Mouse (Mus musculus): ENCODE measurements around the gene Ggcx.
A peak's percentile ranks its signal among the peaks of the same experiment; 100 is the strongest.

Ggcx gene

DNA sequence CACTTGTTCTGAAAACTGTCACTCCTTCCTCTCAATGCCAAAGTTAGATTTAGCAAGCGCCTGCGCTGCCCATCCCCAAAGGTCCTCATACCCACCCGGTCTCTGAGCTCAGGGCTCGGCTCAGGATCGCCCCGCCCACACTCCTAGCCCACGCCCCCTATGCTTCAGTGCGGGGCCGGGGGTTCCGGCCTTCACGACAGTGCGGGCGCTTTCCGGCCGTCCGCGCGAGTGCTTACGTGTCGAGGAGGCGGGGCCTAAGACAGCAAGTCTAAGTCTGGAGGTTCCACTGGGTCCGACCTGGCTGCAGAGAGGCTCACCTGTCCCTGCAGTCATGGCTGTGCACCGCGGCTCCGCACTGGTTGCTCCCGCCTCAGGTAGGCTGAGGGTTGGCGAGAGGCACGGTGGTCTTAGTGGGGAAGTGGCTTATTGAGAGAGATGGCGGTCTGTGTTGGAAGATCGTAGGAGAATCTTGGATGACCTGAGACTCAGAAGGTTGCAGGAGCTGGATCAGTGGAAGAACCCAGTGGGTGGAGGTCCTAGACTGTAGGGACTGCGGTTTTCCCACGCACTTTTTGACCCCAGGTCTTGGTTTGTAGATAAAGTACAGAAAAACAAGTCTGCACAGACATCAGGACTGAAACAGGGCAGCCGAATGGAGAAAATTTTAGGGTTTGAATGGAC, at the start of gene Ggcx:
Gene Ggcx, plus strand, starts transcription at position 233 of the 681 bp plus-strand sequence.
- DNase-seq = peak; percentile 95

DNA sequence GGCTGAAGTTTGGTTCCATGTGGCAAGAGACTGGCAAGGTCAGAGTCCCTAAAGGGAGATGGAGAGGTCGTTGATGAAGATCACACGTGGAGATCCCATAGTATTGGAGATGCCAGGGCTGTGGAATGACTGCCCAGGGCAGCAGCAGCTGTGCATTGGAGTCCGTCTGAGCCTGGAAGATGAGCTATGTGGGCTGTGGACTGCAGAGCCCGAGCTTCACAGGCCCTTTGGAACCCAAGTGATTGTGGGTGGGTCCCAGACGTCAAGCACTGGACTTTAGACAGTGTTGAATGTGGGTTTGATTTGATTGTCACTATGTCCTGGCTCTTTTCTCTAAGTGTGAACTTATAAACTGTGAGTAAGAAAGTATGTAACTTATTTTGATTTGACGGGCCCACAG, 49.1 kb upstream of the Ggcx start:
- no peak for DNase-seq

DNA sequence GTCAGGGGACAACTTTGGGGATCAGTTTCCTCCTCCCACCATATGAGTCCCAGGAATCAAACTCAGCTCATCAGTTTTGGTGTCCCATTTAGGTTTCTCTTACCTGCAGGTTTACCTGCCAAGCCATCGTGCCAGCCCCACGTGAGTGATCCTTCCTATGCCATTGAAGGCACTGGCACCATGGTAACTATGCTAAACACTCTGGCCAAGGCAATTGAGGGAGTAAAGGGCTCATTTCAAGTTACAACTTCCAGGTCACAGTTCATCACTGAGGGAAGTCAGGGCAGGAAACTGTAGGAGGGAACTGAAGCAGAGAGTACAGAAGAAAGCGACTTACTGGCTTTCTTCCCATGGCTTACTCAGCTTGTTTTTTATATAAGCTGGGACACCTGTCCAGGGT, 47.8 kb upstream of the Ggcx start:
- no peak for DNase-seq

DNA sequence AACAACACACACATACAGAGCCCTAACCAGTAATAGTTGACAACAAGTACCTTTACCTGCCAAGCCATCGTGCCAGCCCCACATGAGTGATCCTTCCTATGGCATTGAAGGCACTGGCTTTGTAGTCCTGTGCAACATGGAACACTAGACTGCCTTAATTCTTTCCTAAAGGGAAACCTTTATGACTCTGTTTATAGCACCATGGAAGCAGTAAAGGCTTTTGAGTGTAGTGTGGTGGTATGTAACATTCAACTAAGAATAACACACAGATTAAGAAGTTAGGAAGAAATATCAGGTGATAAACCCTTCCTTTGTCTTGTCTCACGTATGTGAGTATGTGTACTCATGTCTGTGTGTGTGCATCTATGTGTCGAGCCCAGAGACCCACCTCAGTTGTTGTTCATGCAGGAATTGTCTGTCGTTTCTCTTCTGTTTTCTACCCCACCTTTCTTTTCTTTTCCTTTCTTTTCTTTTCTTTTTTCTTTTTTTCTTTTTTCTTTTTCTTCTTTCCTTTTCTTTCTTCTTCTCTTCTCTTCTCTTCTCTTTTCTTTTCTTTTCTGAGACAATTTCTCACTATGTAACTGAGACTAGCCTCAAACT, 47.2 kb upstream of the Ggcx start, which contains the start of gene Rnf181:
Gene Rnf181, minus strand, starts transcription at position 113 of the 600 bp plus-strand sequence.
- DNase-seq = no peak

DNA sequence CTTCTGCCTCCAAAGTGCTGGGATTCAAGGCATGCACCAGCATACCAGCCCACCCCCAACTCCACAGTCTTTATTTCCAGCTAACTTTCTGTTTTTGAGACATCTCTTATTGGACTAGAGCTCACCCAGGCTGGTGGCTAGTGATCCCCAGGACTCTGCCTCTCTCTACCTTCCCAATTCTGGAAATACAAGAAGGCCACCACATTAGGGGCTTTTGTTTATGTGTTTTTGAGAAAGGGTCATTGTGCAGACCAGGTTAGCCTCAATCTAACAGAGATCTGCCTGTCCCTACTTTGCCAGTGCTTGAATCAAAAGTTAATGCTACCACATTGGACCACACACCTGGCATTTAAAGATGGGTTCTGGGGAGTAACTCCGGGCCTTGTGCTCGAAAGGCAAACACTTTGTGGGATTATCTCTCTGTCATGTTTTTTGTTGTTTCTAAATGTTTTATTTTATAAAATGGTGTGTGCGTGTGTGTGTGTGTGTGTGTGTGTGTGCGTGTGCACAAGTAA, 46.6 kb upstream of the Ggcx start:
- no peak for DNase-seq

DNA sequence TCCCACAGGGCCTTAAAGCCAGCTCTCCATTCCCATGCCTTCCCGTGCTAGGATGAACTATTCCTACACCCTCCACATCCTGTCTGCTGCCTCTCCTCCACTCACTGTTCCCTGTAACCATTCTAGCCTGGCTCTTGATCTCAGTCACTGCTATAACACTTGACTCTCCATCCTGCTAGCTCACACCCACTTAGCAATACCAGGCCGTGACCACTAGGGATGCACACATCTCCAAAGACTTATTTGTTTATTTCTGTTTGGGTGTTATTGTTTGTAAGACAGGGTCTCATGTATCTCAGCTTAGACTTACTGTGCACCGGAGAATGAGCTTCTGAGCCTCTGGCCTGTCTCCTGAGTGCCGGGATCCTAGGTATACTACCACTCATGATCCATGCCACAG, 44.6 kb upstream of the Ggcx start:
- DNase-seq = no peak

DNA sequence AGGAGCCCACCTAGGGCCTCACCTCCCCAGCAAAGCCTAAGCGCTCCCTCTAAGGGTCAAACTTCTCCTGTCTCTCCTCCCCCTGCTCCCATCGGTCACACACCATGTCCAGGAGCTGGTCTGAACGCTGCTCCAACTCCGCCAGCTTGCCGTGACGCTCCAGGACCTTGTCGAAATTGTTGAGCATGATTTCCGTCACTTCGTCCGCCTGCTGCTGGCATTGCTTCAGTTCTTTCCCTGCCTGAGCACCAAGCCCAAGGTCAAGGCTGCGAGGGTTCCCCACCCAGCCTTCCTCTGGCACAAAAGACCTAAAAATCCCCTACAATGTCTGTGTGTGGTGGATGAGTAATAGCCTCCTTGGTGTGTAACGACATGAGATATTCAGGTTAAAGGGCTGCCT, 44.0 kb upstream of the Ggcx start:
- DNase-seq = no peak

DNA sequence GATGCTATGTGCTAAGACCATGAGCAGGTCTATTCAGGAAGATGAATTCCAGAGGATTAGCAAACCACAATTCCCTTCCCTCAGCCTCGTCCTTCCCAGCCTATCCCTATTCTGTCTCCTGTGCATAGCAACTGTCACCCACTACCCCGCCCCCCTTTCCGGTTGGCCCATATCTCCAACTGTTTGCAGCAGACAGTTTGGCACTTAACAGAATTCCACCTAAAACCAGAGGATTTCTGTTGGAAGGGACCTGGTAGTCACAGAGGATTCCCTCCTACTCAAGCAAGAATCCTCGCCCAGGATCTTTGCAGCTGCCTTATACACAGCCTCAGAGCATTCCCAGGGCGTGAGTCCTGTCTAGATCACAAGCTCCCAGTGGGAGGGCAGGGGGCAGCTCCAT, 43.0 kb upstream of the Ggcx start:
- DNase-seq = no peak

DNA sequence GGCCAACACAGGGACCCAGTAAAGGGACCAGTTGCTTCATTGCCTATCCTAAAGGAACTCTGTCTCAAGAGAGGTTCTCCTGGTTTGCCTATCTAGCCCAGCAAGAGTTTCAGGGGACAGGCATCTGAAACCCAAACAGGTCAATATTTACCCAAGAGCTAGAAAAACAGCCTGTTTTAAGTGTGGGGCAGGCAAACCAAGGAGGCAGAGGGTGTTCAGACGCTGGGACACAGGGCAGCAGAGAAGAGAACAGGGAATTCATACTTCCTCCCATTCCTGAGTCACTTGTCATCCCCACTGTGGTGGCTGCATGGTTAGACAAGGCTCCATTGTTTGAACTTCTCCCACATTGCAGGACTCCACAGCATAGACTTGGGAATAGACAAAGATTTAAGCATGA, 42.5 kb upstream of the Ggcx start:
- no peak for DNase-seq

DNA sequence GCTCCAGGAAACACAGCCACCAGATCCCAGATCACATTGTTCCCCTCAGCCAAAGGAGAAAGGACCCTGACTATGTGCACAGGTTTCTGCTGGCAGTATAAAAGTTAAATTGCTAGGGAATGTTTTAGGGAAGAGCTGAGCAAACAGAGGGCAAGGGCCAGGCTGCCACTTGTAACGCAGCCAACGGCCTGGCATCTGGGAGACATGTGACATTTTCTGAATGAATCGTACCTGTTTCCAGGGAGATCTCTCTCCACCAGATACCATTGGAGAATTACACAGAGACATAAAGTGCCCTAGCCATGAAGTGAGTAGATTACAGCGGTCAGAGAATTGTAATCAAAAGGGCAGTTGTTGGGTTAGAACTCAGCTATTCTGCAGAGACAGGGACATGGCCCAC, 40.9 kb upstream of the Ggcx start:
- DNase-seq = no peak

DNA sequence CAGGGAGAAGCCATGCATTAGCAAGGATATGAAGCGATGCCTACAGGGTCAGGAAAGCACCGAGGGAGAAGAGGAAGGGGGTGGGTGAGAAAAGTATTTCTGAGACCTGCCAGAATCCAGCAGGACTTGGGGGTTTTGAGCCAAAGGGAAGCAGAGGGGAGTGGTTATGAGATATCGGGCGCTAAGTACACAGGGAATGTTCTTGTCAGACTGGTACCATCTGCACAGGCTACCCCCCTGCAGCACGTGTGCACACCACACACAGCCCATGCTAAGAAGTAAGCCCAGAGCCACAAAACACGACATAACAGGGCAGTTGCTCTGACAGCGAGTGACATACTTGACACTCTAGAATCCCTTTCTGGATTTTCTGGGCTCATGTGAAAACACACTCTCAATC, 39.9 kb upstream of the Ggcx start:
- no peak for DNase-seq

DNA sequence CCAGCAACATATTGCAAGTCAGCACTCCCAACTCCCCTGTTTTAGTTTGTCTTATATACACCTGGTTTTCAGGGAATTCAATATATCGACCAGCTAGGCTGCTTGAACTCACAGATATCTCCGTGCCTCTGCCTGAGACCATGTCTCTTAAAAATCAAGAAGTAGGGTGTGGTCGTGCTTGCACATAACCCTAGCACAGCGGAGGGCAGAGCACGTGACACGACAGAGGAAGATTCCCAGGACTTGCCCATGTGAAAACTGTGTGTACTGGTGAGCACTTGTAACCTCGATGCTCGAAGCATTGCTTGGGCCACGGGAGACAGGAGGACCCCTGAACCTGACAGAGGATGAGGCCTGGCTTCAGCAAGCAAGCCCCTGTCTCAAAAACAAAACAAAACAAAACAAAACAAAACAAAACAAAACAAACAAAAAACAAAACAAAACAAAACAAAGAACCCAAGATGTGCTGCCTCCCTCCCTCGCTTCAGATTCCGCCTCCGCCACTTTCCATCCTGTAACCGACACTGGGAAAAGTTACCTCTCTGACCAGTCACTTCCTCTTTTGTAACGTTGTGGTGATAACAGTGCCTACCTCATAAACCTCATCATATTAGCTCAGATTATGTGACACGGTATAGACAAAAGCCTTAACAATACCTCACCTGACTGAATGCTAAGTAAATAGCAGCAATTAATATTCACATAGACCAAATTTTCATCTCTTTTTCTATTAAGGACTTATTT, 39.1 kb upstream of the Ggcx start:
- no peak for DNase-seq

DNA sequence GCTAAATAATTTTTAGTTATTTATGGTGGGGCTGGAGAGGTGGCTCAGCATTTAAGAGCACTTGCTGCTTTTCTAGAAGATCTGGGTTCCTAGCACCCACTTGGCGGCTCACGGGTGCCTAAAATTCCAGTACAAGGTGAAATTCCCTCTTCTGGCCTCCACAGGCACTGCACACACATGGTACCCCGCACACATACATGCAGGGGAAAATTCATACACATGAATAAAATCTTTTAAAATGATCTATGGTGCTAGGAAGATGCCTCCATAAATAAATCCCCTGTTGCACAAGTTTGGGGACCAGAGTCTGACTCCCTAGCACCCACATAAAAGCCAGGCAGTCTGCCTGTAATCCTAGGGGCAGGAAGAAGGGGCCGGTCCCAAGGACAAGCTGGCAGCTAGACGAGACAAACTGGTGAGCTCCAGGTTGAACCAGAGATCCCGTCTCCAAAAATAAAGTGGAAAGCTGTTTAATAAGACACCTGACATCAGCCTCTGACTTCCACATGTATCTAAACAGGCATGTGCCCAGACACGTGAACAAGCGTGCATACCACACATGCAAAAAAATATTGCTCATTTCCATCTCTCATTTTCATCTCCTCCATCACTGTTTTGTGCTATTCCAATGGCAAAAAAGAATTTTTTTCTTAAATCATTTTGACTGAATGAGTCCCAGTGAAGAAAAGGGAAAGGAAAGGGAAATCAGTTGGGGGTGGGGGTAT, 35.4 kb upstream of the Ggcx start:
- DNase-seq = no peak

DNA sequence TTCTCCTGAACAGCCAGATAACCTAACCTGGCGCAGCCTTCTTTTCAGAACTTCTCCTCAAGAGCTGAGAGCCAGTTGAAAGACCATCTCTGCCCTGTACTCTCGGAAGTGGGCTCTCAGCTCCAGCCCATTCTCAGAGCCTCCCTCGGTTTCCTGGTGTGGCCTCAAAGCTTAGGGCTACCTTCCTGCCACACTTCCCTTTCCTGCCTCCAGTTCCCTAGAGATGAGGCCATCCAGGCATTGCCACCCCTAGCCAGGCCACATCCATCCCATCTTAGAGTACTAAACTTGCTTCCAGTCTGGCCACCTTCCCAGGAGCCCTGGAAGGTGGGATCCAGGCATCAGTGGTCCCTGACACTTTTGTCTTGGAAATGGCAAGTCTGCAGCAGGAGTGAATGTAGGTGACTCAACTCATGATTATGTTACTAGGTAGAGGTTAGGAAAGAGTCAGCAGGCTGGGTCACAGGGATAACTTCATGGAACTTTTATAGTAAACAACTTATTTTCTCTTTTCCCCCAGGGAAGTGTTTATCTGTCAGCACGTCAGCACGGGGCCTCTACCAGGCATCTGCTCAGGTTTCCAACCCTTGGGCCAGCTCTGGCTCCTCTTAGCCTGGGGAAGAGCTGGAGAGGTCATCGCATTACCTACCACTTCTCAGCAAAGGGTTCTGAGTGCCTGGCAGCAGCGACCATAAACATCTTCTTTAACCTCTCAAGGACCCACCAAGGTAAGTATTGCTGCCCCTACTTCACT, 34.6 kb upstream of the Ggcx start:
- no peak for DNase-seq

DNA sequence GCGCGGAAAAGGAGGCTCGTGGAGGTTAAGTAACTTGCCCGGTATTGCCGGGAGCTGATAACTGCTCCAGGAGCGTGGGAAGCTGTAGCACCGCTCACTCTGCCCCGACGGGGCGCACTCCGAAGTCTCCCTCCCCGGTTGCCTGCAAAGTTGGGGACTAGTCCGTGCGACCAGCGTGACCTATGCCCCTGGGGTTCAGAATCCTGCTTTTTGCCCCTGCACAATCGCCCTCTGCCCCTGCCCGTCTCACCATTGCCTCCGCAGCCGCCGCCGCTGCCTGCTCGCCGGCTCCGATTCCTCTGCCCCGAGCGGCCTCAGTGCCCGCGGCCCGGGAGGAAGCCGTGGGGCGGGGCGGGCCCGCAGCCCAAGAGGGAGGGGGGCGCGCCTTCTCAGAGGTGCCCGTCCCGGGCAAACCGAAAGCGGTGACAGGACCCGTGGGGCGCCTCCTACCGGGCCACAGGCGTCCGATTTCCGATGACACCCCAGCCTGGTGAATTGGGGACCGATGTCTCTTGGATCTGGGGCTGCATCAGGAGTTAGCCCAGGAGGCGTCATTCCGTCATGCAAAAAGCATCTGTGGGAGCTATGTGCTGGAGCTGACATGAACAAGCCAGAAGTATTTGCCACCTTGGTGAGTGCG, 33.9 kb upstream of the Ggcx start, which contains the start of gene Vamp5:
Gene Vamp5, minus strand, starts transcription at position 338 of the 640 bp plus-strand sequence.
- no peak for DNase-seq

DNA sequence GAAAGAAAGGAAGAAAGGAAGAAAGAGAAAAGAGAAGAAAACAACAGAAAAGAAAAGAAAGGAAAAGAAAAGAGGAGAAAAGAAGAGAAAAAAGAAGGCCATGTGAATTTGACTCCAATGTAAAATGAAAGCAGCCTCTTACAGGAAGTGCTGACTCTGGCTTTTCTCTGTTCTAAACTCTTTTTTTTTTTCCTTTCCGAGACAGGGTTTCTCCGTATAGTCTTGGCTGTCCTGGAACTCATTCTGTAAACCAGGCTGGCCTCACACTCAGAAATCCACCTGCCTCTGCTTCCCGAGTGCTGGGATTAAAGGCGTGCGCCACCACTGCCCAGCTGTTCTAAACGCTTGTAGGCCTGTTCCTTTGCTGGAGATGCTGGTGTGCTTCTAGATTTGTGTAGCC, 31.6 kb upstream of the Ggcx start:
- no peak for DNase-seq

DNA sequence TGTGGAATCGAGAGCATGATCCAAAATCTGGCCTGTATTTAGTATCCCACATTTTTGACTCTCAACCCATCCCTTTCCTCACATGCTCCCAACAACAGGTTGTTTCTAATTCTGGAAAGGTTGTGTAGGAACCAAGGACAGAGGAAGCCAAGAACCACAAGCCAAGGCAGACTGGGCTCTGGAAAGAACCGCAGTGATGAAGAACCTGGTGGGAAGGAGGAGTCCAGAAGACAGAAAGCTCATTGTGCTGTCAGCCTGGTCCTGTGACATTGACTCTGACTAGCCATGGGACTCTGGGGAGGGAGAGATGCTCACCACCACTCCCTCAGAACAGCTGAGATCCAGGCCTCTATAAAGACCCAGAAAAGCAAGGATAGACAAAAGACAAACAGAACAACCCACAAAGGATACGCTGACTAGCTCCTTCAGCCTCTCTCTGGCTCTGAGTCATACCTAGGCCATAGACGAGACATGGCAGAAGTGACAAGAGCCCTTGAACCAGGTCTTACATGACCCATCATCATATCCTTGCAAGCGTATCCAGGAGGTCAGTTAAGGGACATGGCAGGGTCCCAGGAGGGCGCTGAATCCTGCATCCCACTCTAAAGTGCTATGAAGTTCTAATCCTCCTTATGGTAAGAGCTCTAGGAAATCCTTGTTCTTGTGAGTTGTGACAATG, 30.8 kb upstream of the Ggcx start:
- no peak for DNase-seq

DNA sequence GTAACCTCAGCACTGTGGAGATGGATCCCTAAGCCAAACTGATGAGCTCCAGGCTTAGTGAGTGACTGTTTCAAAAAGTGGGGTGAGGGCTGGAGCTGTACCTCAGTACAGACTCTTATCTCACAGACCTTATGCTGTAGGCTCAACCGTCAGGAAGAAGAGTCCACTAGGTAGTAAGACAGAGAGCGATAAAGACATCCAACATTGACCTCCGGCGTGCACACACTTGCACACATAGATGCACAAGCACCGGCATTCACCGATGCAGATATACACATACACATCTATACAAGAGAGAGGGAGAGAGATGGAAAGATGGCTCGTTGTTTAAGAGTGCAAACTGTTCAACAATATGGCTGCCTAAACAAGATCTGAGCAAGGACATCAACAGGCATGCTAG, 30.2 kb upstream of the Ggcx start:
- no peak for DNase-seq

DNA sequence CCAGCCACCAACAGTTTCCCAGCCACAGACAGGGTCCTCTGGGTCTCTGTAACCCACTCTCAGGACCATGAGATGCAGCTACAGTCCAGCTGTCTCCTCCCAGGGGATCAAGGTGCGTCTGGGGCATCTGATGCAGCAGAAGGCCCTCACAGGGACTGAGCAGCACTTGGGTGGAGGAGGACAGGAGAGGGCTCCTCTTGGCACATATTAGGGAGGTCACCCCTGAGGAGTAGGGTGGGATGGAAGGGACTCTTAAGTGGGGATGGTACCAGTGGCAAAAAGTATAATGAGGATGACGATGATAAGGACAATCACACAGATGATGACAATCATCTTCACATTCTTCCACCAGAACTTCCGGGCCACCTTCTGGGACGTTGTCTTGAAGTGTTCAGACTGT, 28.9 kb upstream of the Ggcx start:
- no peak for DNase-seq

DNA sequence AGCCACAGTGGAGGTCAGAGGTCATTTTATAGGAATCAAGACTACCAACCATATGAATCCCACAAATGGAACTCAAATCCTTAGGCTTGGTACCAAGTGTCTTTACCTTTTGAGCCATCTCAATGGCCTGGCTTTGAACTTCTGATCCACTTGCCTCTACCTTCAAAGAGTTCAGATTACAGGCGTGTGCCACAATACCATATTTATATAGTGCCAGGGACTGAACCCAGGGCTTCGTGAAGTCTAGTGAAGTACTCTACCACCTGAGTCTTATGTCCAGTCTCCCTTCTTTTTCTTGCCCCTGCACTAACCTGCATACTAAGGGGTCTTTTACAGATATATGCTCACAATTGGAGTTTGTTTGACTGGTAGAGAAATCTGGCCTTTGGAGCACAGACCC, 27.5 kb upstream of the Ggcx start:
- no peak for DNase-seq

DNA sequence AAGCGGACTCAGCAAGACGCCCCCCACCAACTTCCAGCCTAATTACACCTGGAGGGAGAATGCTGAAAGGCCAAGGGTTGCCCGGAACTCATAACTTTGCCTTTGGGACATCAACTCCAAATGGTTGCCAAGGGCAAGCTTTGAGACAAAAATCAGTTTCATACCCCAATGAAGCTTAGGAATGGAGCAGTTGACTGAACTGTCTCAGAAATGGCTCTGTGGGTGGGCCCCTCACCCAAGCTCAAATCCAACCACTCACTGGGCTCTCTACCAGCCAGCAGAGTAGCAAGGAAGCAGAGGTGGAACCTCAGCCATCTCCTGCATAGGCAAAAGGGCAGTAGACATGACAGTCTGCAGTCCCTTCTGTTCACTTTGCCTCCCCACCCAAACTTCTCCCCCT, 26.3 kb upstream of the Ggcx start:
- no peak for DNase-seq
